Mouse (Mus musculus): Measurements from ENCODE around the gene Lck.
A peak's percentile ranks its signal among the peaks of the same experiment; 100 is the strongest.

GRCm38 (mm10) chr4:129514300-129514898 lies 59.0 kb downstream of the Lck start:
- peak; percentile 86 for TF ChIP-seq CTCF (IDR thresholded peaks at IDR 0.05; ENCODE audit: low read depth)
- TF ChIP-seq EP300 (IDR thresholded peaks at IDR 0.05; ENCODE audit: low read depth), result no peak

Data from liver, embryonic 14.5 days (tissue).